Mouse (Mus musculus) forebrain, embryonic 16.5 days (tissue): Measurements from ENCODE around the gene Grtp1. TPM values are rescaled to one million over a fixed set of nuclear protein-coding genes. Genes with fewer than 3 reads are reported as not detected.

Experiments
- ATAC-seq: fragments of 200-750 bp; cut with Nextera tagmentation; 2 replicates; pipeline ENCODE4 v1.8.0; 2017; ENCODE audit warnings: mild to moderate bottlenecking, moderate library complexity
- H3K27ac ChIP-seq: fragments of 300-500 bp; sonication (generic); 2 replicates; pipeline ENCODE4 v1.5.1; 2014; ENCODE audit warnings: low read length, control low read depth
- H3K27me3 ChIP-seq: fragments of 300-500 bp; sonication (generic); replicated peaks from 2 replicates; pipeline ENCODE4 v1.6.1; 2014; ENCODE audit warnings: low read length; ENCODE audit not compliant: control insufficient read depth, insufficient read depth
- H3K36me3 ChIP-seq: fragments of 300-500 bp; sonication (generic); 2 replicates; pipeline ENCODE4 v1.6.1; 2014; ENCODE audit not compliant: control insufficient read depth, insufficient read depth
- H3K4me1 ChIP-seq: fragments of 300-500 bp; sonication (generic); replicated peaks from 2 replicates; pipeline ENCODE4 v1.6.1; 2014; ENCODE audit warnings: low read length; ENCODE audit not compliant: control insufficient read depth, insufficient read depth
- H3K4me2 ChIP-seq: fragments of 300-500 bp; sonication (generic); 2 replicates; pipeline ENCODE4 v1.6.1; 2014; ENCODE audit warnings: mild to moderate bottlenecking, low read length, control low read depth
- H3K4me3 ChIP-seq: fragments of 300-500 bp; sonication (generic); replicated peaks from 2 replicates; pipeline ENCODE4 v1.5.1; 2014; ENCODE audit warnings: mild to moderate bottlenecking, low read length, control low read depth
- H3K9ac ChIP-seq: fragments of 300-500 bp; sonication (generic); replicated peaks from 2 replicates; pipeline ENCODE4 v1.6.1; 2014; ENCODE audit warnings: low read depth, low read length, control low read depth
- H3K9me3 ChIP-seq: fragments of 300-500 bp; sonication (generic); 2 replicates; pipeline ENCODE4 v1.6.1; 2016; ENCODE audit warnings: low read length; ENCODE audit not compliant: control insufficient read depth
- WGBS: fragments of 180-500 bp; shearing (Covaris S2); extraction: QIAGEN DNeasy Blood & Tissue Kit; methylation state at CpG from one replicate; pipeline ENCODE4 v1.1.7; 2014; 5-methylcytosine and 5-hydroxymethylcytosine counted together
- polyA plus RNA-seq: library from polyadenylated mRNA; unstranded; fragments of >200 nt; fragmentation: Nextera tagmentation; extraction: Ambion mirVana; gene quantifications from 2 replicates; pipeline ENCODE4 v1.2.1, GENCODE M21; 2015

Gene Grtp1
- polyA plus RNA-seq, 1 experiment from 2014 or later = 19.7 TPM

DNA sequence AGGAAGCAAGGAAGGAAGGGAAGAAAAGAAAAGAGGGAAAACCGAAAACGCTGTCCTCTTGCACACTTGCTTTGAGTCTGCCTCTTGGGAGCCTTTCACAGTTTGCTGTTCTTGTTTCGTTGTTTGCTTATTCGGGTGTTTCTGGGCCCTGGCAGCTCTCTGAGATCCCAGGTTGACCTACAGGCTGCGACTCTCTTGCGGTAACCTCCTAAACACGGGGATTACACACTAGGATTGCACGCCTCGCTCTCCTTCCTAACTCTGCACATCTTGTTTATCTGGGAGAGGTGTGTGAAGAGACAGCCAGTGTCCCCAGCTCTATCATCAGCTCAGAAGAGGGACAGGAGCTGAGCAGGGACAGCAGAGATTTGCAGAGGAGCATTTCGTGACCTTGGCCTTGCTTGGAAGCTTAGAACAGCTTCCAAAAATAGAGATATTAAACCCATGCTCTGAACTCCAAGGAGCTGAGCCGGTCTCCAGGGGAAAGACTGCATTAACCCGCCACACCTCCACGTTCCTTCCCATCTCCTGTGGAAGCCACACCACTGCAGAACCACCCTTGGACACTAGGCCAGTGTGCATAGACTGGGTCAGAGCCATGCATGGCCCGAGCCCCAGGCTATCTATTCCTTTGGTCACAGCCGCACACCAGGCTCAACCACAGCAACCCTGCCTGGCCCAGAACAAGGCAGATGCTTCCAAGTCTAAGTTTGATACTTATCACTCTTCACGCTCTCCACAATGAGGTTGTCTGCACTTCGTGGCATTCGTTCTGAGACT is 19.3 kb downstream of the Grtp1 start:
- Histone ChIP-seq H3K27me3 (no peaks in the 10 kb centered on the region), H3K4me1 (no peaks in the 10 kb centered on the region), H3K36me3 (peaks cover 6% of the 10 kb centered on the region; the same call in 1 of the 2 replicates), H3K9me3 (no peaks in the 10 kb centered on the region), H3K4me2 (no peak overlapping the region), H3K9ac (no peak overlapping the region), H3K27ac (no peak overlapping the region), H3K4me3 (no peak overlapping the region)
- whole genome bisulfite sequencing = 87% methylated on average over 18 of the region's 18 CpGs
- no peak for ATAC-seq

GRCm38 (mm10) chr8:13180408-13180807 is 20.0 kb downstream of the Grtp1 start:
- H3K27me3 ChIP-seq = no peaks in the 10 kb centered on the region
- H3K9me3 ChIP-seq = no peaks in the 10 kb centered on the region
- no peak overlapping the region for H3K9ac ChIP-seq
- 87% methylated on average over 9 of the region's 9 CpGs for WGBS
- H3K36me3 ChIP-seq = peaks cover 9% of the 10 kb centered on the region; the same call in 1 of the 2 replicates
- no peak overlapping the region for H3K4me3 ChIP-seq
- no peak overlapping the region for H3K4me2 ChIP-seq
- no peak overlapping the region for H3K27ac ChIP-seq
- H3K4me1 ChIP-seq = no peaks in the 10 kb centered on the region
- ATAC-seq = no peak

DNA sequence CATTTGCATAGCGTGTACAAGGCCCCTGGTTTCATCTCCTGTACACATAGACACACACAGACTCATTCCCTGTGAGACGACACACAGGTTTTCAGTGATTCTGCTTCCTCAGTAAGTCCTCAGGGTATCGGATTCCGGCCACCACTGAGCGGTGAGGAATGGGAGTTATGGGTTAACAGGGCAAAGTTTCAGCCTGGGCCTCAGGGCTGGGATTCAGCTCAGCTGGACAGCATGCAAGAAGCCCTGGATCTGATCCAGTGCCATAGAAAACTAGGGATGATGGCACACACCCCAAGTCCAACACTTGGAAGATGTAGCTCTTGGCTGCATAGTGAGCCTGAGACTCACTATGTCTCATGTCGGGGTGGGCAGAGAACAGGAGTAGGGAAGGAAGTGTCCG is 20.5 kb downstream of the Grtp1 start:
- Histone ChIP-seq H3K36me3 (peaks cover 13% of the 10 kb centered on the region), H3K4me2 (no peak overlapping the region), H3K9me3 (no peaks in the 10 kb centered on the region), H3K4me1 (no peaks in the 10 kb centered on the region), H3K9ac (no peak overlapping the region), H3K4me3 (no peak overlapping the region), H3K27me3 (no peaks in the 10 kb centered on the region), H3K27ac (no peak overlapping the region)
- no peak for ATAC-seq
- 80% methylated on average over 7 of the region's 7 CpGs for WGBS

GRCm38 (mm10) chr8:13179482-13179881 is 20.9 kb downstream of the Grtp1 start:
- no peaks in the 10 kb centered on the region for H3K27me3 ChIP-seq
- H3K4me3 ChIP-seq = no peak overlapping the region
- H3K27ac ChIP-seq = no peak overlapping the region
- H3K9ac ChIP-seq = no peak overlapping the region
- no peaks in the 10 kb centered on the region for H3K4me1 ChIP-seq
- no peaks in the 10 kb centered on the region for H3K9me3 ChIP-seq
- no peak overlapping the region for H3K4me2 ChIP-seq
- 73% methylated on average over 6 of the region's 6 CpGs for WGBS
- peaks cover 16% of the 10 kb centered on the region for H3K36me3 ChIP-seq
- no peak for ATAC-seq

- Histone ChIP-seq H3K9me3 (no peaks in the 10 kb centered on the region), H3K4me2 (no peak overlapping the region), H3K27me3 (no peaks in the 10 kb centered on the region), H3K9ac (no peak overlapping the region), H3K27ac (no peak overlapping the region), H3K4me1 (no peaks in the 10 kb centered on the region), H3K4me3 (no peak overlapping the region), H3K36me3 (peaks cover 26% of the 10 kb centered on the region)
- 95% methylated on average over 5 of the region's 5 CpGs for WGBS
- no peak for ATAC-seq
Observed at GRCm38 (mm10) chr8:13178137-13178536, 22.3 kb downstream of the Grtp1 start.

DNA sequence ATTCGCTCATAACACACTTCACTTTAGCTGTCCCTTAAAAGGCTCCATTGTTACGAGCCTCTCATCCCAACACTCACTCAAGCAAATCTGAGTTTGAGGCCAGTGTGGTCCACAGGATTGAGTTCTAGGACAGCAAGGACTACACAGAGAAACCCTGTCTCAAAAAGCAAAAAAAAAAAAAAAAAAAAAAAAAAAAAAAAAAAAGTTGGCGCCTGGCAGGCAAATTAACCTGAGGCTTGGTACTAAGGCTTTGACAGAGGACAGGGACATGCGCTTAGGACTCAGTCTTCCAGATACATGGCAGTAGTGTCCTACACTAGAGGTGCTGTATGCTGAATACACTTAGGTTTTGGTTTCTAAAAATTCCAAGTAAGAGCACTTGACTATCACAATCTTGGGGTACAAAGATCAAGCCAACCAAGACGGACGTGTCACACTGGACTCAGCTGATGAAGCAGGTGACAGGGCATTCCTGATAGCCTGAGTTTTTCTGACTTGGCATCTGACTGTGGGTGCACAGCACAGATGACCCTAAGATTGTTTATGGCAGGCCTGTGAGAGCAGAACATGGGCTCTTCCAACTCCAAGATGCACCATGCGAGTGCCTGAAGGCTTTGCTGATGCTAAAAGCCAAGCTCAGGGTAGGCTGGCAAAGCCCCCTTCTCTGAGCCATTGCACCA is 23.1 kb downstream of the Grtp1 start:
- Histone ChIP-seq H3K36me3 (peaks cover 30% of the 10 kb centered on the region), H3K27ac (no peak overlapping the region), H3K4me3 (no peak overlapping the region), H3K9me3 (no peaks in the 10 kb centered on the region), H3K4me1 (no peaks in the 10 kb centered on the region), H3K4me2 (no peak overlapping the region), H3K9ac (no peak overlapping the region), H3K27me3 (no peaks in the 10 kb centered on the region)
- 95% methylated on average over 7 of the region's 7 CpGs for WGBS
- ATAC-seq = no peak

- peaks cover 37% of the 10 kb centered on the region for H3K36me3 ChIP-seq
- ATAC-seq = no peak
- H3K9me3 ChIP-seq = no peaks in the 10 kb centered on the region
- no peak overlapping the region for H3K4me3 ChIP-seq
- H3K27ac ChIP-seq = no peak overlapping the region
- H3K27me3 ChIP-seq = no peaks in the 10 kb centered on the region
- H3K4me2 ChIP-seq = no peak overlapping the region
- H3K9ac ChIP-seq = no peak overlapping the region
- no peaks in the 10 kb centered on the region for H3K4me1 ChIP-seq
- WGBS = 86% methylated on average over 1 of the region's 1 CpGs
Observed at GRCm38 (mm10) chr8:13175650-13176049, 24.8 kb downstream of the Grtp1 start.

- no peak overlapping the region for H3K4me2 ChIP-seq
- no peaks in the 10 kb centered on the region for H3K4me1 ChIP-seq
- H3K9me3 ChIP-seq = no peaks in the 10 kb centered on the region
- H3K4me3 ChIP-seq = no peak overlapping the region
- H3K36me3 ChIP-seq = peaks cover 37% of the 10 kb centered on the region
- WGBS = 94% methylated on average over 4 of the region's 4 CpGs
- H3K27me3 ChIP-seq = no peaks in the 10 kb centered on the region
- no peak overlapping the region for H3K9ac ChIP-seq
- no peak for ATAC-seq
- no peak overlapping the region for H3K27ac ChIP-seq
Observed at GRCm38 (mm10) chr8:13174811-13175210, 25.6 kb downstream of the Grtp1 start.

DNA sequence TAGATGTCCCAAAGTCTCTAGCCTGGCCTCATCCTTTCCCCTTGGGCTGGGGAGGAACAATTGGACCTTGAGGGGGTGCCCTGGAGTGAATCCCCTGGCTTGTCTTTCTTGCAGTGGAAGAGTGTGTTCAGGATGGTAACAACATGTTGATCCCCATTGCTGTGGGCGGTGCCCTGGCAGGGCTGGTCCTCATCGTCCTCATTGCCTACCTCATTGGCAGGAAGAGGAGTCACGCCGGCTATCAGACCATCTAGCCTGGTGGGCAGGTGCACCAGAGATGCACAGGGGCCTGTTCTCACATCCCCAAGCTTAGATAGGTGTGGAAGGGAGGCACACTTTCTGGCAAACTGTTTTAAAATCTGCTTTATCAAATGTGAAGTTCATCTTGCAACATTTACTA is 26.1 kb downstream of the Grtp1 start:
- no peak overlapping the region for H3K9ac ChIP-seq
- 90% methylated on average over 4 of the region's 4 CpGs for WGBS
- H3K27ac ChIP-seq = no peak overlapping the region
- no peak overlapping the region for H3K4me2 ChIP-seq
- no peak for ATAC-seq
- H3K4me3 ChIP-seq = no peak overlapping the region
- no peaks in the 10 kb centered on the region for H3K27me3 ChIP-seq
- no peaks in the 10 kb centered on the region for H3K4me1 ChIP-seq
- H3K36me3 ChIP-seq = peaks cover 37% of the 10 kb centered on the region
- H3K9me3 ChIP-seq = no peaks in the 10 kb centered on the region
